Mouse (Mus musculus) liver, embryonic 14.5 days (tissue): Measurements from ENCODE around the gene Trmt13.

ENCODE experiments used
- CTCF ChIP-seq: IDR thresholded peaks from 2 replicates; pipeline ENCODE4 v1.5.1; 2016; ENCODE audit warnings: antibody characterized with exemption, low read depth, control low read depth
- EP300 ChIP-seq: IDR thresholded peaks from 2 replicates; pipeline ENCODE4 v1.6.1; 2016; ENCODE audit warnings: antibody characterized with exemption, low read depth

DNA sequence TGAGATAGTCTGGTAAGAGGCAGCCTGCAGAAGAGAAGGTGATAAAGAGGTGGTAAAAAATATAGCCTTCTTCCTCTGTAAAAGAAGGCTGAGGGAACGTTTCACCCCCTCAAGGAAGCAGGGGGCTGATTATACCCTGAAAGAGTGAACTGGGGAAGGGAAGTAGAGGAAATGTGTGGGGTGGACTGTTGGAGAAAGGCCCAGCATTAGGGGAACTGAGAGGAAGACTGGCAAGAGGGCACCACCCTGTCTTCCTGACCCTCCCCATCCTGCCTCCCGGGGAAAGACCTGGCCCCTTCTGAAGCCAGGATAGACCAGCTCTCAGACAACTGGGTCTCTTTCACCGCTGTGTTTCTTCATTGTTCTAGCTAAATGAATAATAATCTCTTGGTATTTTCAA is 71.9 kb downstream of the Trmt13 start:
- TF ChIP-seq EP300 (no peak), CTCF (no peak)
